Mouse (Mus musculus) left cerebral cortex, adult 18-20 months (tissue): ENCODE measurements at regions not wholly inside any gene's neighbourhood (a gene's known extent, or its start where the extent isn't known, plus 50 kb on each side); places are given as distances from the start of the nearest gene placed in this dataset.

Experiments used
- DNase-seq, 2 experiments: peaks; one replicate each; pipeline ENCODE4 v3.0.0; 2021 to 2022; ENCODE audit warnings: low spot score in 2 of 2, mixed read lengths in 1 of 2

DNA sequence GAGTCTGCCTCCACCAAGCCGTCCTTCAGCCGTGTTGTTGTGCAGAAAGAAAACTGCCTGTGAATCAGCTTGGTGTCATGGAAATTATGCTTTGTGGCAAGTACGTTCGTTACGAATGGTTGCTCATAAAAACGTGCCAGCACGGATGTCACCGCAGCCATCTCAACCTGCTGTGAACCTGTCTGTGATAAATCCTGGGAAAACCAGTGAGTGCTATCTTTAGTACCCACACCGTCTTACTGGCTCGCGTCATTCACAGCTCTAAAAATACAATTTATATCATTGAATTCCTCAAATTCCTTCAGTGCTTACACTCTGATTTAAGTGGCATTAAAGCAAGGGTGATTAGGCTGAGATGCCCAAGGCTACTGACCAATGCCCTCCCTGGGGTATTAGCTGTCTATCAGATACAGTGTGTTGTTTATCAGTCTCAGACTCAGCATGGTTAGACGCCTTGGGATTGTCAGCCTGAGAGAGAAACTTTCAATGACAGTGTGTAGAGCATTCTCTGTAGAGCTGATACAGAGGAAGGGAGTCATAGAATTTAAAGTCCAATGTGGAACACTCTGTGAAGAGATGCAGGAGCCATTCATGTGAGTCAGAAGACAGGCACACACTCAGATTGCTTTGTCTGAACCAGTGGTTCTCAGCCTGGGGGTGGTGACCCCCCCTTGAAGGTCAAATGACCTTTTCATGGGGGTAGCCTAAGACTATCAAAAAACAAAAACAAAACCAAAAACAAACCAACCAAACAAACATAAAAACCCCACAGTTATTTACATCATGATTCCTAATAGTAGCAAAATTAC is 96.2 kb upstream of the Myocd start:
- DNase-seq = no peak

DNA sequence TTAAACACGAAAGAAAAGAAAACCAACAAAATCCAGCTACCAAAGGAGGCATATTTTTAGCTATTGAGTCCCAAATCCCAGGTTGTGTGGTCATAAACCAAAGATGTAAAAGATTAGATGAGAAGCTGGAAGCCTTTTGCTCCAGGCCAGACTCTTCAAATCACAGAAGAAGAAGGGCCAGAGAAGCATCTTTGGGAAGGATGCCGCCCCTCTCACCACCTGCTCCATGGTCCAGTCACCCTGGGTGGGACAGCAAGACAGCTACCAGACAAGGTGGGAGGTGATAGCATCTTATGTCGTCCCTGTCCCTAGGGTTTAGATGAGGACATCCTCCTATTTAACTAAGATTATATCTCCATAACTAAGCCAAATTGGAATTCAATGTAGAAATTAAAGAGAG is 95.1 kb upstream of the Myocd start:
- DNase-seq = no peak

DNA sequence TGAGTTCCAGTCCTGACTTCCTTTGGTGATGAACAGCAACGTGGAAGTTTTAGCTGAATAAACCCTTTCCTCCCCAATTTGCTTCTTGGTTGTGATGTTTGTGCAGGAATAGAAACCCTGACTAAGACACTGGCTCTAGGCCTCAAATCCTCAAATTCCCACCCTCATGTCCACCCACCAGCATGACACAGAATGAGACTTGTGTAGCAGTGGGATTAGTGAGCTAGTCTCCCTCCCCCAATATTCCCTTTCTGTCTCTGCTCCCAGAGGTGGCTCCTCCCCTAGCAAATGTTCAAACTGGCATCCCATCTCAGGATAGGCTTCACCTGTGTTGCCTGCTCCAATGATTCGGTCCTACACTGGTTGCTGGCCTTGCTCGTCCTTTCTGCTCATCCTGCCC is 94.1 kb upstream of the Myocd start:
- no peak for DNase-seq

DNA sequence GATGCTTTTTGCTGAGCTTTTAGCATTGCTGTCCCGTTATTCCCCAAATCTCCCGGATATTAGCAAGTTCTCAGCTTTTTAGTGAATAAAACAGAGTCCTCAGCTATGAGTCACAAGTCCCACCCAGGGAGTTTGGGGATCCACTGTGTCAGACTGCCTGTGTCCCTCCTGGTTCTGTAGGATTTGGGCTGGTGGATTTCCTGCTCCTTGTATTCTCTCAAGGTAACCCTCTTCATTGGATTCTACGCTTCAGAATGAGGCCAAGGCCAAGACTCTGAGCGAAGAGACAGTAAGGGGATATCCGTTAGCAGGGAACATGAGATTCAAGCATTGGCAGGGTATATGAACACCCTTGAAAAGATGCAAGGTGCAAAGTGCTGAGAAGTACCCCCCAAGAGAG is 90.9 kb upstream of the Myocd start:
- DNase-seq = no peak

- DNase-seq = peak in 1 of 2 experiments; percentile 12
Measured at GRCm38 (mm10) chr11:65358908-65359307, 89.1 kb upstream of the Myocd start.

GRCm38 (mm10) chr11:65352516-65352915 is 82.7 kb upstream of the Myocd start:
- no peak for DNase-seq

DNA sequence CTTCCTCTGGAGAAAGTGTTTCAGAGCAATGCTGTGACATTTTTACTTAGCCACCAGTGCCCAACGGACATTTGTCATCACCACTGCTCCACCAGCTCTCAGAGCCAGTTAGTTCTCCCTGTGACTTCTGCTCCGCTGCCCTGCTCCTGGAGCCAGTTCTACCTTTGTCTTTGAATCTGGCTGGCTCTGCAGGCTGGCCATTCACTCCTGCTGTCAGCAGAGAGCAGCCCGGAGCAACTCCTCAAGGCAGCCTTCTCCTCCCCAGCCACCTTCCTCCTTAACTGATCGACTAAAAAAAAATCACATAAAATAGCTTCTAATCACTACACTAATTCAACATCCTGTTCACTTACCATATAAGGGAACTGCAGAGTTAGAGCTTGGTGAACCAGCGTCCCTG is 79.2 kb upstream of the Myocd start:
- DNase-seq = no peak

DNA sequence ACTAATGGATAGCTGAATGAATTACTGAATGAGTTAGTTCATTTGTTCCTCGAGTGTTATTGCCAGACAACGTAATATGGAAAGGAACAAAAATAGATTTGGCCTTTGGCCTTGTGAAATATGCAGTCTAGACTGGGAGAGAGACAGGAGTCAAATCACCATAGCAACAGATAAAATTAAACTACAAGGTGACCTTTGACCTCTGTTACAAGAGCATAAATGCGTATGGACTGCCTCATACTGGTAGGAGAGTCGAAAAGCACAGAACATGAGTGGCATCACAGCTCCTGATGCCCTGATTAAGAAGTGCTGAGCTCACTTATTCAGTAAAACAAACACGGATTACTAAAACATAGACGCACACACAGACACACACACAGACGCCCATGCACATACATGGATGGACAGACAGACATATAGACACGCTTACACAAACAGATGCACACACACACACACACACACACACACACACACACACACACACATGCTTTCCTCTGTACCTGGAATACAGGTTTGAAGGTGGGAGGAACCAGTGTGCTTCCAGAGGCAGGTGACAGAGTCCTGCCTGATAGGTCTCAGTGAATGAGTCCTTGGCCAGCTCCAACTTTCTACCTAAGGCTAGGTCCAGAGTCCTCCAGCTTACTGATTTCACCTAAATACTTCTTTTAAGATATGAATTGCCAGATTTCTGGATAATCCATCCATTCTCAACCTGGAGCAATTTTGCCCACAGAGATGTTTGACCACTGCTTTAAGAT is 72.1 kb upstream of the Myocd start:
- no peak for DNase-seq

DNA sequence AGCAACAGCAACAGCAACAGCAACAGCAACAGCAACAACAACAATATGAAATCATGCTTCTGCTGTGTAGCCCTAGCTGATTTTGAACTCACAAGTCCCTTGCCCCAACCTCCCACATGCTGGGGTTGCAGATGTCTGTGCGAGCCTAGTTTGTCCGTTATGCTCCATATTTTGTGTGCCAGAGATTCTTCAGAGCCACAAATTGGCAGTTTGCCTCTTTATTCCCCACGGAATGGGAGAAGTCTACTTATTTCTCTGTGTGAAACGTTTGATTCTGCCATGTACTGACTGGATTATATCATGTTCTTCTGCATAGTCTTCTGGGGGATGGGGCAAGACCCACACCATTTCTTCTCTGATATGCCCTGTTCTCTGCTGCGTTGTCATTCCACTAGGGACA is 64.5 kb upstream of the Myocd start:
- DNase-seq = no peak

DNA sequence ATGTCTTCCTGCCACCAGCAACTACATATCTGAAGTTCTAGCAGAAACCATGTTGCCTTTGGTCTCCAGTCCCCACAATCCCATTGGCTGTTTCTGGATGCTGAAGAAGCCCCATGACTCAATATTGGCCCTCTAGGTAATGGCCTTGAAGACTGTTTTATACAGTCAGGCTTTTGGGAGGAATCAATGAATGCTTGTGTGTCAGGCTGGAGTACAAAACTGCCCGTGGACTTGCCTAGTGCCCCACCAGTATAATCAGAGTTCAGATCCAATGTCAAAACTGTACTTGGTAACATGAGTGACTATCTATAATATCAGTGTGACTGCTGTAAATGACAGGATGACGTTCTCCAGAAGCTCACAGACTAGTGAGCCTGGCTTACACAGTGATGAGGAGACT is 63.3 kb upstream of the Myocd start:
- no peak for DNase-seq

GRCm38 (mm10) chr11:65322877-65323440 is 53.2 kb upstream of the Myocd start:
- DNase-seq = no peak
